Mouse (Mus musculus) midbrain, postnatal 0 days (tissue): Measurements from ENCODE around the gene Vti1a. TPM values are rescaled to one million over a fixed set of nuclear protein-coding genes. Genes with fewer than 3 reads are reported as not detected.

ENCODE experiments used
- ATAC-seq: fragments of 200-750 bp; cut with Nextera tagmentation; 2 replicates; pipeline ENCODE4 v1.8.0; 2017; ENCODE audit warnings: moderate number of reproducible peaks, mild to moderate bottlenecking, moderate TSS enrichment, moderate library complexity; ENCODE audit not compliant: low FRiP score
- DNase-seq: peaks from one replicate; pipeline ENCODE4 v3.0.0-alpha.2; 2015; ENCODE audit warnings: low spot score
- H3K27ac ChIP-seq: fragments of 300-500 bp; sonication (generic); 2 replicates; pipeline ENCODE4 v1.5.1; 2014; ENCODE audit warnings: low read depth, mild to moderate bottlenecking, low read length, mixed read lengths
- H3K27me3 ChIP-seq: fragments of 300-500 bp; sonication (generic); 2 replicates; pipeline ENCODE4 v1.6.1; 2014; ENCODE audit warnings: low read length, control low read depth, mixed read lengths; ENCODE audit not compliant: insufficient read depth
- H3K36me3 ChIP-seq: fragments of 300-500 bp; sonication (generic); 2 replicates; pipeline ENCODE4 v1.6.1; 2014; ENCODE audit warnings: low read length, control low read depth, mixed read lengths; ENCODE audit not compliant: insufficient read depth
- H3K4me1 ChIP-seq: fragments of 300-500 bp; sonication (generic); 2 replicates; pipeline ENCODE4 v1.6.1; 2014; ENCODE audit warnings: mild to moderate bottlenecking, control low read depth, antibody characterized with exemption, low read length, mixed read lengths; ENCODE audit not compliant: insufficient read depth
- H3K4me2 ChIP-seq: fragments of 300-500 bp; sonication (generic); 2 replicates; pipeline ENCODE4 v1.6.1; 2014; ENCODE audit warnings: low read depth, mild to moderate bottlenecking, low read length, mixed read lengths; ENCODE audit not compliant: poor library complexity, severe bottlenecking
- H3K4me3 ChIP-seq: fragments of 300-500 bp; sonication (generic); 2 replicates; pipeline ENCODE4 v1.5.1; 2014; ENCODE audit warnings: low read depth, mild to moderate bottlenecking, low read length, moderate library complexity
- H3K9ac ChIP-seq: fragments of 300-500 bp; sonication (generic); replicated peaks from 2 replicates; pipeline ENCODE4 v1.6.1; 2014; ENCODE audit warnings: mild to moderate bottlenecking, low read length, moderate library complexity, mixed read lengths; ENCODE audit not compliant: poor library complexity, severe bottlenecking
- H3K9me3 ChIP-seq: fragments of 300-500 bp; sonication (generic); 2 replicates; pipeline ENCODE4 v1.6.1; 2016; ENCODE audit warnings: low read length, control low read depth
- CTCF ChIP-seq: IDR thresholded peaks from 2 replicates; pipeline ENCODE4 v1.5.1; 2016; ENCODE audit warnings: antibody characterized with exemption, mild to moderate bottlenecking
- WGBS: fragments of 180-500 bp; shearing (Covaris S2); extraction: QIAGEN DNeasy Blood & Tissue Kit; methylation state at CpG from one replicate; pipeline ENCODE4 v1.1.7; 2014; 5-methylcytosine and 5-hydroxymethylcytosine counted together
- polyA plus RNA-seq: library from polyadenylated mRNA; unstranded; fragments of >200 nt; fragmentation: Nextera tagmentation; extraction: Ambion mirVana; gene quantifications from 2 replicates; pipeline ENCODE4 v1.2.1, GENCODE M21; 2015
- total RNA-seq: library from RNA; depleted of rRNA; stranded (reverse); fragments of >200 nt; gene quantifications from 2 replicates; pipeline ENCODE4 v1.2.3, GENCODE M21; 2014

Vti1a gene
- total and polyA plus RNA-seq, 2 experiments from 2014 or later, result 34.2 to 43.2 TPM

GRCm38 (mm10) chr19:55520236-55520635, 204.1 kb downstream of the Vti1a start:
- Histone ChIP-seq H3K27me3 (no peaks in the 10 kb centered on the region), H3K27ac (no peak overlapping the region), H3K9ac (no peak overlapping the region), H3K9me3 (no peaks in the 10 kb centered on the region), H3K4me1 (no peaks in the 10 kb centered on the region), H3K36me3 (no peaks in the 10 kb centered on the region), H3K4me2 (no peak overlapping the region), H3K4me3 (no peak overlapping the region)
- ATAC-seq (no peak), DNase-seq (no peak)
- no peak for TF ChIP-seq CTCF
- WGBS, result 85% methylated on average over 2 of the region's 2 CpGs

- Histone ChIP-seq H3K4me2 (no peak overlapping the region), H3K9ac (no peak overlapping the region), H3K4me1 (no peaks in the 10 kb centered on the region), H3K4me3 (no peak overlapping the region), H3K27me3 (no peaks in the 10 kb centered on the region), H3K9me3 (no peaks in the 10 kb centered on the region), H3K36me3 (no peaks in the 10 kb centered on the region), H3K27ac (no peak overlapping the region)
- ATAC-seq (no peak), DNase-seq (no peak)
- 76% methylated on average over 9 of the region's 9 CpGs for WGBS
- TF ChIP-seq CTCF, result no peak
These were observed 207.2 kb downstream of the Vti1a start for GRCm38 (mm10) chr19:55523340-55523739.

- no peak for TF ChIP-seq CTCF
- WGBS, result 87% methylated on average over 7 of the region's 7 CpGs
- ATAC-seq, result no peak
These were observed 208.3 kb downstream of the Vti1a start for GRCm38 (mm10) chr19:55524385-55524784.

GRCm38 (mm10) chr19:55525056-55525455, 209.0 kb downstream of the Vti1a start:
- Histone ChIP-seq H3K36me3 (no peaks in the 10 kb centered on the region), H3K27me3 (no peaks in the 10 kb centered on the region), H3K4me1 (no peaks in the 10 kb centered on the region), H3K4me3 (no peak overlapping the region), H3K9me3 (no peaks in the 10 kb centered on the region), H3K4me2 (no peak overlapping the region), H3K9ac (no peak overlapping the region), H3K27ac (no peak overlapping the region)
- no peak for TF ChIP-seq CTCF
- no peak for DNase-seq
- ATAC-seq, result no peak
- 68% methylated on average over 3 of the region's 3 CpGs for WGBS

More at GRCm38 (mm10) chr19:55524385-55524784, 208.3 kb downstream of the Vti1a start:
- Histone ChIP-seq H3K9me3 (no peaks in the 10 kb centered on the region), H3K4me1 (no peaks in the 10 kb centered on the region), H3K36me3 (no peaks in the 10 kb centered on the region), H3K27me3 (no peaks in the 10 kb centered on the region), H3K9ac (no peak overlapping the region), H3K4me3 (no peak overlapping the region), H3K4me2 (no peak overlapping the region), H3K27ac (no peak overlapping the region)
- DNase-seq, result no peak

- Histone ChIP-seq H3K9ac (no peak overlapping the region), H3K4me2 (no peak overlapping the region), H3K9me3 (no peaks in the 10 kb centered on the region), H3K27me3 (no peaks in the 10 kb centered on the region), H3K4me3 (no peak overlapping the region), H3K36me3 (no peaks in the 10 kb centered on the region), H3K4me1 (no peaks in the 10 kb centered on the region), H3K27ac (no peak overlapping the region)
- WGBS, result 59% methylated on average over 2 of the region's 2 CpGs
- no peak for DNase-seq
- no peak for ATAC-seq
- no peak for TF ChIP-seq CTCF
These were observed 210.7 kb downstream of the Vti1a start for GRCm38 (mm10) chr19:55526717-55527235.

- Histone ChIP-seq H3K27me3 (no peaks in the 10 kb centered on the region), H3K27ac (no peak overlapping the region), H3K36me3 (no peaks in the 10 kb centered on the region), H3K9me3 (no peaks in the 10 kb centered on the region), H3K9ac (no peak overlapping the region), H3K4me2 (no peak overlapping the region), H3K4me1 (no peaks in the 10 kb centered on the region), H3K4me3 (no peak overlapping the region)
- no peak for TF ChIP-seq CTCF
- WGBS, result 91% methylated on average over 3 of the region's 3 CpGs
- no peak for ATAC-seq
- DNase-seq, result no peak
These were observed 213.9 kb downstream of the Vti1a start for GRCm38 (mm10) chr19:55530041-55530440.
